Mouse (Mus musculus) C2C12 (cell line): Measurements from ENCODE around the gene Grid1.

ENCODE experiments used
- CEBPB ChIP-seq: IDR thresholded peaks from one replicate; pipeline ENCODE4 v1.6.1; 2011; ENCODE audit warnings: low read depth, mild to moderate bottlenecking, control low read depth, moderate library complexity
- CTCF ChIP-seq: IDR thresholded peaks from one replicate; pipeline ENCODE4 v1.5.1; 2011; ENCODE audit not compliant: control insufficient read depth, insufficient read depth, insufficient read length
- FOSL1 ChIP-seq: IDR thresholded peaks from one replicate; pipeline ENCODE4 v1.8.0; 2011; ENCODE audit warnings: mild to moderate bottlenecking, low read length; ENCODE audit not compliant: poor library complexity, insufficient read depth, severe bottlenecking
- MAX ChIP-seq: IDR thresholded peaks from one replicate; pipeline ENCODE4 v1.6.1; 2011; ENCODE audit warnings: mild to moderate bottlenecking, control low read depth
- MYOD1 ChIP-seq: IDR thresholded peaks from one replicate; pipeline ENCODE4 v1.6.1; 2011; ENCODE audit warnings: low read depth; ENCODE audit not compliant: control insufficient read depth, insufficient read length
- MYOG ChIP-seq: IDR thresholded peaks from one replicate; pipeline ENCODE4 v1.6.1; 2011; ENCODE audit not compliant: control insufficient read depth, insufficient read length; ENCODE audit errors: extremely low read depth
- USF1 ChIP-seq: IDR thresholded peaks from one replicate; pipeline ENCODE4 v1.6.1; 2011; ENCODE audit warnings: low read depth, mild to moderate bottlenecking, control low read depth, moderate library complexity

DNA sequence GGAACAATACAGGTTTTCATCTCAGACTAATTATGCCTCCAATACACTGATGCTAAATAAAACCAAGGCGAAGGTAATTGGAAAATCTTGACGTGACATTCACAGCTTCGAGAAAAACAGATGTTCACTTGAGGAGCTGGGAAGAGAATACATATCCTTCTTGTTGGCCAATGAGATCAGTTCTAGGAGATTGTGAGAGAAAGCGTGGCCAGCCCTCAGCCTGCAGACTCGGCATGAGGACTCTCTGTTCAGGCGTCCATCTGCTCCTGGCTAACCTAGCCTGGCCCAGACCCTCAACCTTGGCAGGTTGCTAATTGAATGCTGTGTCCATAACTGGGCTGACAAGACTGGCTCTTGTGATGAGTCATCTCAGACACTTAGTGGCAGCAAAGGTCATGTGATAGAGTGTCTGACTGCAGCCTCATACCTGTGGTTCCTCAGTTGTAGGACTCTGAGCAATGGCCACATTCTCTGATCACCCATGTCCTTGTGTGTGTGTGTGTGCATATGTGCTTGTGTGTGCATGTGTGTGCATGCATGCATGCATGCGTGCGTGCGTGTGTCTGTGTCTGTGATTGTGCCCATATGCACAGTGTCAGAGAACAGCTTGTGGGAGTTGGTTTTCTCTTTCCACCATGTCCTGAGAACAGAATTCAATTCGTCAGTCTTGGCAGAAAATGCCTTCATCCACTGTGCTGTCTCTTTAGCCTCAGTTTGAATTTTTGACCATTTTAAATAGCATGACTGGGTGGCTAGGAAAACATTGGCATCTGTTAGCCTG, 225.2 kb downstream of the Grid1 start:
- no peak for TF ChIP-seq CTCF
- no peak for TF ChIP-seq USF1
- no peak for TF ChIP-seq FOSL1
- TF ChIP-seq MYOD1, result no peak
- no peak for TF ChIP-seq MYOG
- TF ChIP-seq MAX, result no peak
- TF ChIP-seq CEBPB, result no peak
